Mouse (Mus musculus): ENCODE data around the gene Banf2.

GRCm38 (mm10) chr2:144122068-144122467 is 89.2 kb downstream of the Banf2 start:
- TF ChIP-seq POLR2A (IDR thresholded peaks at IDR 0.05; ENCODE audit: borderline replicate concordance, insufficient read depth, low read length), result no peak
- TF ChIP-seq CTCF (IDR thresholded peaks at IDR 0.05; ENCODE audit: borderline replicate concordance, insufficient read depth, low read depth, low read length), result no peak
